Mouse (Mus musculus) spleen, adult 2 months (tissue): ENCODE data around the gene Ap3s2.

Source experiments
- CTCF ChIP-seq: fragments of 200-500 bp; IDR thresholded peaks from 2 replicates; pipeline ENCODE4 v1.5.1; 2011; ENCODE audit warnings: mild to moderate bottlenecking, inconsistent platforms; ENCODE audit not compliant: insufficient read depth, insufficient read length, insufficient replicate concordance; ENCODE audit errors: extremely low read depth
- POLR2A ChIP-seq: fragments of 200-500 bp; IDR thresholded peaks from 2 replicates; pipeline ENCODE4 v1.6.1; 2011; ENCODE audit warnings: low read depth, low read length, inconsistent platforms

DNA sequence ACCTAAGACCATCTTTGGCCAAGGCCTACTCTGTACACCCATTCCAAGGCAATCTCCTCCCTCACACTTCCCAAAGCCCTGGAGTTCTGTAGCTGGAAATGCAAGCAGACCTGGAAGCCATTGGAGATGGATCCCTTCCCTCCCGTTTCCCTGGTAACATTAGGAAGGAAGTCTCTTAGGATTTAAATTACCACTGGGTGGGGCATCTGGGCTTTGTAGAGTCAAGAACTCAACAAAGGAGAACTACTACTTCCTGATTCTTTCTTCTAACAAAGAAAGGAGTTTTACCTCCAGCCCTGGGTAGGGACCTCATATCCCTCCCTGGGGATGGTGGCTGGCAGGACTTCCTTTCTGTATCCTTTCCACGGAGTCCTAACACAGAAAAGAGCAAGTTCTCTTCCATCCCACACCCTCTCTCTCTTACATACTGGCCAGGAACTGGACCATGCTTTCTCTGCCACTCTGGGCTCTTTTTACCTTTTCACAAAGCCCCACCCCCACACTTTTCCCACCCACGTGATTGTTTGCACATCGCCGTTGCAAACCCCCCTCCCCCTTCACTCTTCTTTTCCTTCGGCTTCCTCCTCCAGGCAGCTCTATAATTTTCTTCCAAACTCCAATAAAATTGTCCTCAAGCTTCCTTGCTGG lies 51.3 kb downstream of the Ap3s2 start:
- TF ChIP-seq CTCF (no peak), POLR2A (no peak)
